Mouse (Mus musculus) heart, postnatal 36 days (tissue): ENCODE results near the gene Lao1. TPM values are rescaled to one million over a fixed set of nuclear protein-coding genes. Genes with fewer than 3 reads are reported as not detected.

ENCODE experiments used
- DNase-seq, 2 experiments: peaks; one replicate each; pipeline ENCODE4 v3.0.0; 2021 to 2022
- intact Hi-C: fragments of 180-260 bp; cut with DNase I; formaldehyde crosslinking; loops from one replicate; pipeline ENCODE4 v1.15.1; 2025
- total RNA-seq, 2 experiments: library from RNA; stranded (reverse); gene quantifications; 2 replicates each; pipeline ENCODE4 v1.2.3; 2021

The Lao1 gene
- total RNA-seq, 2 experiments from 2014 or later: 0.28 to 0.38 TPM

- intact Hi-C loops: no loop called here
- no peak for DNase-seq
Measured at GRCm38 (mm10) chr4:119013031-119013430, 51.7 kb downstream of the Lao1 start.

GRCm38 (mm10) chr4:119014997-119015396 is 53.6 kb downstream of the Lao1 start:
- intact Hi-C loops: no loop called here
- no peak for DNase-seq

GRCm38 (mm10) chr4:119015557-119015956 is 54.2 kb downstream of the Lao1 start:
- intact Hi-C loops: no loop called here
- DNase-seq: no peak

- DNase-seq: no peak
- intact Hi-C loops: no loop called here
Measured at GRCm38 (mm10) chr4:119017078-119017477, 55.7 kb downstream of the Lao1 start.

Other genes with a start within 250 kb of the Lao1 start
- gene Olfr1340, start 241.4 kb upstream of the Lao1 start, total RNA-seq: not detected
- gene Olfr1339, start 229.4 kb upstream of the Lao1 start, total RNA-seq: not detected
- gene Olfr1338, start 202.8 kb upstream of the Lao1 start, total RNA-seq: not detected
- not detected for gene Olfr1337, start 179.0 kb upstream of the Lao1 start, total RNA-seq
- gene Olfr1335, start 151.6 kb upstream of the Lao1 start, total RNA-seq: not detected
- not detected for gene Olfr1333, start 125.3 kb upstream of the Lao1 start, total RNA-seq
- gene Olfr1331, start 96.9 kb upstream of the Lao1 start, total RNA-seq: not detected
- gene Olfr1330, start 73.0 kb upstream of the Lao1 start, total RNA-seq: not detected
- gene Olfr1329, start 44.1 kb upstream of the Lao1 start, total RNA-seq: not detected
- not detected for gene Olfr1328, start 23.0 kb upstream of the Lao1 start, total RNA-seq
- gene Slc2a1, start 147.1 kb downstream of the Lao1 start, total RNA-seq: 10 to 100 TPM in 1 of 2 experiments, 1 to 10 TPM in 1; 9.5 to 12.7 TPM
- gene Zfp691, start 212.6 kb downstream of the Lao1 start, total RNA-seq: 10 to 100 TPM; 20.0 to 21.5 TPM
- gene Ermap, start 228.4 kb downstream of the Lao1 start, total RNA-seq: under 1 TPM in 1 of 2 experiments, not detected in 1; 0.11 TPM
- 10 to 100 TPM; 19.0 to 19.6 TPM for gene Svbp, start 233.7 kb downstream of the Lao1 start, total RNA-seq